Mouse (Mus musculus): ENCODE measurements at regions not wholly inside any gene's neighbourhood (a gene's known extent, or its start where the extent isn't known, plus 50 kb on each side); places are given as distances from the start of the nearest gene placed in this dataset.

GRCm38 (mm10) chr13:15283065-15283464 lies 180.0 kb upstream of the Gli3 start:
- in situ Hi-C loops (cut with MboI; ENCODE audit: low pct_unique_long_range_greater_than_20kb in 1 of 2, low sequenced_read_pairs in 2 of 2, unreplicated experiment in 1 of 2), result no loop called here

- in situ Hi-C loops (cut with MboI; ENCODE audit: low pct_unique_long_range_greater_than_20kb in 1 of 2, low sequenced_read_pairs in 2 of 2, unreplicated experiment in 1 of 2), result no loop called here
Observed at GRCm38 (mm10) chr13:15298457-15298856, 164.6 kb upstream of the Gli3 start.

GRCm38 (mm10) chr13:15325413-15325812 lies 137.6 kb upstream of the Gli3 start:
- in situ Hi-C loops (cut with MboI; ENCODE audit: low pct_unique_long_range_greater_than_20kb in 1 of 2, low sequenced_read_pairs in 2 of 2, unreplicated experiment in 1 of 2), result loop anchor here in 1 of 2 experiments (25.0 kb wide), 1 partner anchor 663 kb away; no protein-coding TSS in a partner anchor

GRCm38 (mm10) chr13:15326146-15326545 lies 136.9 kb upstream of the Gli3 start:
- in situ Hi-C loops (cut with MboI; ENCODE audit: low pct_unique_long_range_greater_than_20kb in 1 of 2, low sequenced_read_pairs in 2 of 2, unreplicated experiment in 1 of 2), result loop anchor here in 1 of 2 experiments (25.0 kb wide), 1 partner anchor 664 kb away; no protein-coding TSS in a partner anchor

- in situ Hi-C loops (cut with MboI; ENCODE audit: low pct_unique_long_range_greater_than_20kb in 1 of 2, low sequenced_read_pairs in 2 of 2, unreplicated experiment in 1 of 2), result loop anchor here in 1 of 2 experiments (25.0 kb wide), 1 partner anchor 667 kb away; no protein-coding TSS in a partner anchor
Observed at GRCm38 (mm10) chr13:15329561-15329960, 133.5 kb upstream of the Gli3 start.

- in situ Hi-C loops (cut with MboI; ENCODE audit: low pct_unique_long_range_greater_than_20kb in 1 of 2, low sequenced_read_pairs in 2 of 2, unreplicated experiment in 1 of 2), result loop anchor here in 1 of 2 experiments (25.0 kb wide), 1 partner anchor 681 kb away; no protein-coding TSS in a partner anchor
Observed at GRCm38 (mm10) chr13:15343474-15343873, 119.6 kb upstream of the Gli3 start.

GRCm38 (mm10) chr13:15346866-15347265 lies 116.2 kb upstream of the Gli3 start:
- in situ Hi-C loops (cut with MboI; ENCODE audit: low pct_unique_long_range_greater_than_20kb in 1 of 2, low sequenced_read_pairs in 2 of 2, unreplicated experiment in 1 of 2), result loop anchor here in 1 of 2 experiments (25.0 kb wide), 1 partner anchor 685 kb away; no protein-coding TSS in a partner anchor

GRCm38 (mm10) chr13:15366437-15366836 lies 96.6 kb upstream of the Gli3 start:
- in situ Hi-C loops (cut with MboI; ENCODE audit: low pct_unique_long_range_greater_than_20kb in 1 of 2, low sequenced_read_pairs in 2 of 2, unreplicated experiment in 1 of 2), result no loop called here

- in situ Hi-C loops (cut with MboI; ENCODE audit: low pct_unique_long_range_greater_than_20kb in 1 of 2, low sequenced_read_pairs in 2 of 2, unreplicated experiment in 1 of 2), result no loop called here
Observed at GRCm38 (mm10) chr13:15380081-15380480, 83.0 kb upstream of the Gli3 start.

GRCm38 (mm10) chr13:15395249-15395648 lies 67.8 kb upstream of the Gli3 start:
- in situ Hi-C loops (cut with MboI; ENCODE audit: low pct_unique_long_range_greater_than_20kb in 1 of 2, low sequenced_read_pairs in 2 of 2, unreplicated experiment in 1 of 2), result no loop called here

GRCm38 (mm10) chr13:15395694-15396093 lies 67.3 kb upstream of the Gli3 start:
- in situ Hi-C loops (cut with MboI; ENCODE audit: low pct_unique_long_range_greater_than_20kb in 1 of 2, low sequenced_read_pairs in 2 of 2, unreplicated experiment in 1 of 2), result no loop called here

- in situ Hi-C loops (cut with MboI; ENCODE audit: low pct_unique_long_range_greater_than_20kb in 1 of 2, low sequenced_read_pairs in 2 of 2, unreplicated experiment in 1 of 2), result no loop called here
Observed at GRCm38 (mm10) chr13:15398677-15399076, 64.4 kb upstream of the Gli3 start.

Measured in mouse embryonic stem cell (cell line).